Mouse (Mus musculus): ENCODE measurements around the gene Psme4.

DNA sequence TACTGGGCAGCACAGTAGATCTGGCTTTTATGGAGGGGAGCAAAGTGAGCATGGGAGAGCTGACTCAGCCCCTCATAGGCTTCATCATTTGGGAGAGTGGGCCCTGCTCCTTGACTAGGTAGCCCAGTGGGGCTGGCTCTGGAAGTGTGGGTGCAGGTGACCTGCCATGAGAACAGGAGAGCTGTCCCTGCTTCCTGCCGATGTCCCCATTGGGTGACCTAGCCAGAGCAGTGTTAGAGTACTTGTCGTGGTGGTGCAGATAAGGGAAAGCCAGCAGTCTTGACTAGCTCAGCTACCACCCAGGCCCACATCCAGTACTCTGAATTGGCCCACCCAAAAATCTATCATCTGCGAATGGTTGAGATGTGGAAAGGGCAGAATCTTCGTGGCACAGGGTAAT, 6.0 kb downstream of the Psme4 start:
- TF ChIP-seq CTCF (IDR thresholded peaks at IDR 0.05) (no peak), POLR2A (IDR thresholded peaks at IDR 0.05; ENCODE audit: insufficient read depth, low read depth, low read length) (no peak), EP300 (IDR thresholded peaks at IDR 0.05; ENCODE audit: insufficient read depth, low read depth, low read length) (no peak)

Data from heart, adult 2 months (tissue).